Mouse (Mus musculus) cerebellum, adult 9-11 months (tissue): ENCODE results near the gene Dip2c.
A peak's percentile ranks its signal among the peaks of the same experiment; 100 is the strongest.

Source experiments
- DNase-seq: peaks from one replicate; pipeline ENCODE4 v3.0.0; 2022

The Dip2c gene

DNA sequence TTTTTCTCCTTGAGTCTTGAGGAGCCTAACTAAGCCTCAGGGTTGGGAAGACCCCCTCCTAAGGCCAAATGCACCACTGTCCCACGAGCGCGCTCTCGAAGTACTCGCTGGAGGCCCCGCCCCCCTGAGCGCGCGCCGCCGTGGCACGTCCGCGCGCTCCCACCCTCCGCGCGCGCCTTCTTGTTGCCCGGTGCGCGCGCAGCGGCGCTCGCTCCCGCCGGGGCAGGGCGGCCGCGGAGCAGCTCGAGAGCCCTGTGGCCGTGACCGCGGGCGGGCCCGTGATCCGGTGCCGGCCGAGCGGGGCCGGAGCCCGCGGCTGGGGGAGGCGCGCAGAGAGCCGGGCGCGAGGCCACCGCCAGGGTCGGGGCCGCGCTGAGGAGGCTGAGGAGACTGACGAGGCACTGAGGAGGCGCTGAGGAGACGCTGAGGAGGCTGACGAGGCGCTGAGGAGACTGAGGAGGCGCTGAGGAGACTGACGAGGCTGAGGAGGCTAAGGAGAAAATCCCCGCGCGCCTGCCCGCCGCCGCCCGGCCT, at the start of gene Dip2c:
Dip2c (plus strand) TSS at position 207 of the 534 bp plus-strand sequence.
- DNase-seq, result peak; percentile 92

DNA sequence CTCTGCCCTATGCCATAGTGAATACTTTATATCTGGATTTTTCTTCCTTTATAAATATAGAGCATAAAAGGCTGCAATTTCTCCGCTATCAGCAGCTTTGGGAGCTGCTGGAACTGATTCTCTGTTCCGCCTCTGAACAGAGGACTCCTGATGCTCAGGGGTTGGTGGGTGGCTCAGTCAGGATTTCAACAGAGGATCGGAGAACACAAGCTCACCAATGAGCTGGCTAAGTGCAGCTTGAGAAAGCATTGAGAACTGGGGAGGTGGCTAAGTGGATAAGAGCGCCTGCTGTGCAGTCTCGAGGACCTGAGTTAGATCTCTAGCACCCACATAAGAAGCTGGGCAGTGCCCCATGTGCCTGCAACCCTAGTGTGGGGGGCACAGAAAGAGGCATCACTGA, 49.2 kb upstream of the Dip2c start:
- no peak for DNase-seq

DNA sequence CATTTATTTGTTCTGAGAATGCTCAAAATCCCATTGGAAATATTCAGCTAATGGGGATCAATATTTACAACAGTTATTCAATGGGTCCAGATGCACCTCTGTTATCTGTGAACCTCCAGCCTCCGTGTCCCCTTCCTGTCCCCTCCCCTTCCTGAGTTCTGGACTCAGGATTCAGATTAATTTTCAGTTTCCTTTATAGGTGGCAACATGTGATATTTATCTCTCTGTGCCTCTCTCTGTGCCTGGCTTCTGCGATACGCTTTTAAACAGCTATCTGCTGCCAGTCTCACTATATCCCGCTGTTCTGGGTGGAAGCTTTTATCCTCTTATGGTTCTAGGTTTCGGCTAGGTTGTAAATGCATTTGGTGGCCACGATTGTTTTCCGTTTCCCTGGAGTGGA, 38.8 kb upstream of the Dip2c start:
- DNase-seq, result no peak

DNA sequence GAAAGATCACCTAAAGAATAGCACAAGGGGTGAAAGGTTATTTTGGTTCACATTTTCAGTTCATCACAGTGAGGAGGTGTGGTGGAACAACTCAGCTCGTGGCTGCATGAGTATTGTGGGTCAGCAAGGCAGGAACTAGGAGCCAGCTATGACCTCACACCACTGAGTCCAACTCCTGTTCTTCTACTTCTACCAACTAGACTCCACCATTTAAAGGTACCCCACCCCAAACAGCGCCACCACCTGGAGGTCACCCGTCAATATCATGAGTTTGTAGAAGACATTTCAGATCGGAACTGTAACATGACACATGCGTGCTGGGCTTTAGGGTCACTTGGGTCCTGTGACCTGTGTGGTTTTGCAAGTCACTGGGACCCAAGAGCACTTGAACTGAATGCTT, 37.2 kb upstream of the Dip2c start:
- no peak for DNase-seq

DNA sequence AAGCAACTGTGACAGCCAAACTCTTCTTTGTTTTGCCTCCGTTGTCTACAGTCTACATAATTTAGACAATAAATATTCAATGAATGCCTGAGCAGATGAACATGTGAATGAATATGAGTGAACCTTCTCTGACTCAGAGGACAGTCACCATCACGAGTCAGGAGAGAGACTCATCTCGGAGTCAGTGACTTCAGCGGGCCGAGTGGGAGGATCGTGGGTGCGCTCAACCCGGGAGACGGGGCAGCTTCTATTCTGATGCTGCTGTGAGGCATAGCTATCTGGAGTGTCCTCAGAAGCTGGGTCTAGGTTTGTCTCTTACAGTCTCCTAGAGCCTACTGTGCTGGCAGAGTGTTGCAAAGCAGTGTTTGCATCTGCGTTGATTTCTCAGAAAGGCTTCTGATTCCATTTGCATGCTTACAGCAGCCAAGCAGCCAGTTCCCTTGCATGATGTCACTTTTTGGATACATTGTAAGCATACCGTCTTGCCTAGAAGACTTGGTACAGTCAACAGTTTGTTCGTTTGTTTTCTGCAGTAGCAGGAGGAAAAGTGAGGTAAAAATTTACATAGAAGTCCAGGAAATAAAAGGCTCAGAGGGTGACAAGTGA, 36.6 kb upstream of the Dip2c start:
- no peak for DNase-seq

DNA sequence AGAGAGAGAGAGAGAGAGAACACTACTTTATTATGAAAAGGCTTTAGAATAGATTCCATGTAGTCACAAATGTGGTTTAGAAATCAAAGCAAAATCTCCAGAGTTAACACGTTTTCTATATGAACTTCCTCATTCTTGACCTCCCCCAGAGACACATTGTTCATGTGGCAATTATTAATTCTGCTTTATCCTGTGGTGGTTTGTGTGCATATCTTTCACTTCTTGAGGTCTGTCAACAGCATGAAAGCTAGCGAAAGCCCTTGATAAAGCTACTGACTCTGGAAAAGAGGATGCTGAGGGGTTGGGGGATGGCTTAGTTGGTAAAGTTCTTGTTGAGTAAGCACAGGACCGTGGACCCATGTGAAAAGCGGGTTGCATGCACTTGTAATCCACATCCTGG, 14.6 kb upstream of the Dip2c start:
- DNase-seq, result no peak

DNA sequence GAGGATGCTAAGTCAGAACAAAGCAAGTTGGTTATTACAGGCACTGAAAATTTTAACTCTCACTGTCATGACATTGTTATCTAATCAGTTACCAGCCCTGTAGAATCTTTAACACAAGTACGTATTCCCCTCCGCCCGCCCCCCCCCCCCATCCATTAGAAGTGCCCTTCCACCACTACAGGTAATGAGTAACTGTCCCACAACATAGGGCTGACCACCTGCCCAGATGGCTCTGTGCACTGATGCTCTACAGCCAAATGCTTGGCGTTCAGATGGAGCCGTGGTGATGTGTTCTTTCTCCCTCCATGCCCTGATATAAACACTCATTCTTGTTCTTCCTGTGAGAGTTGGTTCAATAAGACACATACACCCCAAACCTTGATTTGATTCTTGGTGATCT, 10.8 kb upstream of the Dip2c start:
- no peak for DNase-seq

DNA sequence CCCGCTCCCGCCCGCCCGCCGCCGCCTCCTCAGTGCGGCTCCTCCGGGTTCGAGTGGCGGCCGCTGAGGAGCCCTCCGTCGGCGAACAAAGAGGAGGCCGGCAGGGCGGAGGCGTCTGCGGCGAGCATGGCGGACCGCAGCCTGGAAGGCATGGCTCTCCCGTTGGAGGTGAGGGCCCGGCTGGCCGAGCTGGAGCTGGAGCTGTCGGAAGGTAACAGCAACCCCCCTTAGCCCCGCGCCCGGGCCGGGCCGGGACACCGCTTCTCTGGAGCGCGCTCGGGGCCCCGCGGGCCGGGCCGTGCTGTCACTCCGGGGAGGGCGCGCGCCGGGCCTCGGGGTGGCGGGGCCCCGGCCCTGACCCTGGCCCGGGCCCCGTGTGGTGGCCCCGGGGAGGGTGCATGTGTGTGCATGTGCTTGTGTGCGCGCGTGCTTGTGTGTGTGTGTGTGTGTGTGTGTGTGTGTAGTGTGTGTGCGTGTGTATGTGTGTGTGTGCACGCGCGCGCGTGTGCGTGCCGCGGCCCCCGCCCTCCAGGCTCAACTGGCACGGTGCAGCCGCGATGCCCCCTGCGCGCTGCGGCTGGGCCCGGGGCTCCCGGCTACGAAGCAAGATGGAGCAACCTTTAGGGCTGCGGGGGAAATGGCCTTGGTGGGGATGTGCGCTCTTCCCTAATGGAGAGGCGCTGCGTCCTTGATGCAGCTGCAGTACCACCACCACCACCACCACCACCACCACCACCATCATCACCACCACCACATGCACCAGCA, 710 bp downstream of the Dip2c start:
- DNase-seq, result peak; percentile 71

DNA sequence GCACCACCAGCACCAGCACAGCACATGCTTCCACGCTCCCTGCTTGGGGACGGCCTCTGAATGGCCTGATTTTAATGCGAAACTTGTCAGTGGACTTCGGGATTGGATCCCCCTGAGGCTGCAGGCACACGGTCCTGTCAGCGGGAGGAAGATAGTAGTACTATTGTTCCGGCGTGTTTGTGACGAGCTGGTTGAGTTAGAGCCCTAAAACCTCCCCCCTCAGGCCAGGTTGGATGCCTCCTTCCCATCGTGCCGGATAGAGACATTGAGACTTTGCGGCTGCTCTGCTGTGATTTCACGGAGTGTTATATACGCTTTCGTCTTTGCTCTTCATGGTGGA, 1.3 kb downstream of the Dip2c start:
- DNase-seq, result peak; percentile 35

DNA sequence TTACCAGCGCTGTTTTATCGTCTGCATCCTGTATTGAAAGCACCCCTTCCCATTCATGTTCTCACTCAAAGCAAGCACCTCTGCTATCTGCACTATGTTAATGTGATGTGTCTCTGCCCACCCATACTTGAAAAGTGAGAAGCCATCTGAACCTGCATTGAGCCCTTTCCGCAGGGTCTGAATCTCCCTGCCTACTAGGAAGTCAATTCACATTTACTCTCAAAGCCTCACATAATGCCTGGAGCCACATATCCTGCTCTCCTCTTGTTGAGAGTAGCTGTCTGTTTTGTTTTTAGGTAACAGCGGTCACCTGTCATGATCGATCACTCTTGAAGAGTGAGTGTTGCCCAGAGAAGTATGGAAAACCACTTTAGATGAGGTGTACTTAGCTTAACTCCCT, 2.3 kb downstream of the Dip2c start:
- DNase-seq, result no peak

DNA sequence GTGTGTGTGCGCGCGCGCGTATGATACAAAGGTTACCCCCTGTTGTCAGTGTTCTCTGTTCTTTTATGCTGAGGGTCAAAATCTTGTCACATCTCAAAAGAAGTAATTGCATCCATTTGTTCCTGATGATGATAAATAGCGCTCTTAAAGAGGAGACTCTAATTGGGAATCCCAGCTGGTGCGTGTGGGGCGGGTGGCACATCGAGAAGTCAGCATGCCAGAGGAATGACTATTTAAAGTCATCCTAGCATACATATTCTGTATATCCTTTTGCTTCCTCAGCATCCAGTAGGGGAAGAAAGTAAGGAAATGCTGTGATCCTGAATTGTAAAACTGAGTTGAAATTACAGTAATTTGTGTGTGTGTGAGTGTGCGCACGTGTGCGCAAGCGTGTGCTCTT, 6.7 kb downstream of the Dip2c start:
- no peak for DNase-seq

DNA sequence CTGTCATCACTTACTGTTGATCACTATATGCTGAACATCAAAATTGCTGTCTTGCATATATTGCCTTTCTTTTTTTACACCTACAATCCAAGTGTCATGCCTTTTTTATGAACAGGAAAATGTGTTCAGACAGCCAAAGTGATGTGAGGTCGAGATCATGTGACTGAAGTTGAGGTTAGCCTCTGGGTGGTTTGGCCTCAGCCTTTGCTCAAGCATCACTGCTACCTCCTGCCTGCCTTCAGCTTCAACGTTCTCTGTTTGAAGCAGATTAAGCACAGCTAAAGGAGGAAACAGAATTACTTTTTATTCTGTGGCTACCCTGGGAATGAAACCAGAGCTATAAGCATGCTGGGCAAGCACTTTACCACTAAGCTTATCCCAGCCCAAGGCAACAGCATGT, 13.6 kb downstream of the Dip2c start:
- DNase-seq, result no peak

DNA sequence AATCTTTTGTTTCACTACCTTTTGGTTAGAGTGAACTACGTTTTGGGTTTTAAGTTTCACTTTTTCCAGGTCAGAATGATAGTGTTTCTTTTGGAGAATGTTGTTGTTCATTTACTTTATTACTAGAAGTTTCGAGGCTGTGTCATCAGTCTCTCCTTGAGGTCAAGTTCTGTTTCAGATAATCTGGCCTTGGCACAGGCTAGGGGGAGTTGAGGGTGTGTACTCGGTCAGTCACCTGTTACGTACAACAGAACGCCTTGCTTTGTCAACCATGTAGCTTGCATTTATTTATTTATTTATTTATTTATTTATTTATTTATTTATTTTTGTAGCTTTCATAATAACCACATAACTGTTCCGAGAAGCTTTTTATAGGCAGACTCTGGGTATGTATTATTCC, 20.0 kb downstream of the Dip2c start:
- DNase-seq, result no peak

DNA sequence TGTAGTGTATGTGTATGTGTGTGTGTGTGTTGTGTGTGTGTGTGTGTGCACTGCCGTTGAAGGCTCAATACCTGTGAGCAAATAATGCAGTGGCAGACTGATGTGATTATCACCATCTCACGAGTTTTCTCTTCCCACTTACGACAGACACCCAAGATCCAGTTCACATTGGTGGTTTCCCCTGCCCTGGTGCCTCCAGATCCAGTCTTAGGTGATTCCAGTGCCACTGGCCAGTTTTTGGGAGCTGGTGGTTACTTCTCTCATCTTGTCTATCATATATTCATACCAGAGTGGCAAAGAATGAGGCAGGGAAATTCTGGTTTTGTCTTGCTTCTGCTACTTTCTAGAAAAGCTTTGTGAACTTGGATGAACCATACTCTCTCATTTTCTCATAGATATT, 20.9 kb downstream of the Dip2c start:
- DNase-seq, result no peak

DNA sequence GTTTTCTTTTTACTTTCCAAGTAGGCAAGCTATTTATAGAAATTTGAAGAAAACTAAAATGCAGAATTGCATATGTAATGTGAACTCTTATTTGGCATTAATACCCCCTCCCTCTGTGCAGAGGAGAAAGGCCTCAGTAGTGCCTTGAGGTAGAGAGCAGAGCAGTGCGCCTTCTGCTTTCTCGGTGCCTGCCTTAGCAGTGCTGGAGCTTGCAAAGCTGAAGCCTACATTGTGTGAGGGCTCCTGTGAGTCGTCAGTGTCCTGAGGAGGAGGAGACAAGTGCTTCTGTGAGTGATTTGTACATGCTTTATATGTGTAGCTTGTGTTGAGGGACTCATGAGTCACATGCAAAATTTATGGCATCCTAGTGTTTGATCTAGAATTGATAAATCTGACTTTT, 21.4 kb downstream of the Dip2c start:
- DNase-seq, result no peak

DNA sequence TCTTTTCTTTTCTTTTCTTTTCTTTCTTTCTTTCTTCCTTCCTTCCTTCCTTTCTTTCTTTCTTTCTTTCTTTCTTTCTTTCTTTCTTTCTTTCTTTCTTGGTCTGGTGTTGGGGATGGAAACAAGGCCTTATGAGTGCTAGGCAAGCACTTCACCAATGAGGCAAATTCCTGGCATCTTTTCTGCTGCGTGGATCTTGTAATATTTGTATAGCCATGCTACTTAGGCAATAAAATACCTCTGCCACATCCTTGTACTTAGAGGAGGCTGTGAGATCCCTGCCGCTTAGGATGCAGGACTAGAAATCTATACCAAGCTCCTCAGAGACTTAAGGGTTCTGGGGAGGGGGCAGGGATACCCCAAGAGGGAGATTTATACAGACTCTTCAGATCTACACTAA, 23.3 kb downstream of the Dip2c start:
- no peak for DNase-seq

DNA sequence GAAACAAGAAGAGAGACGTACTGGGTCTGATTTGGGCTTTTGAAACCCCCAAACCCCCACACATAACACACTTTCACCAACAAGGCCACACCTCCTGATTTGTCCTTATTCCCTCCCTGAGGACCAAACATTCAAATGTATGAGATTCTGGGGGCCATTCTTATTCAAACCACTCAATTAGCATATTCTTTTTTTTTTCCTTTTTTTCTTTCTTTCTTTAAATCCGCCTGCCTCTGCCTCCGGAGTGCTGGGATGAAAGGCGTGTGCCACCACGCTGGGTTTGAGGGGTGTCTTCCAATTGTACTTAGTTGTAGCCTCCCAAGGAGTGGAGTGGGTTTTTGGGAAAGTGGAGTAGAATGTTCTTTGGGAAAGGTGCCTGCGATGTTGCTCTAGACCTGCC, 32.5 kb downstream of the Dip2c start:
- no peak for DNase-seq

DNA sequence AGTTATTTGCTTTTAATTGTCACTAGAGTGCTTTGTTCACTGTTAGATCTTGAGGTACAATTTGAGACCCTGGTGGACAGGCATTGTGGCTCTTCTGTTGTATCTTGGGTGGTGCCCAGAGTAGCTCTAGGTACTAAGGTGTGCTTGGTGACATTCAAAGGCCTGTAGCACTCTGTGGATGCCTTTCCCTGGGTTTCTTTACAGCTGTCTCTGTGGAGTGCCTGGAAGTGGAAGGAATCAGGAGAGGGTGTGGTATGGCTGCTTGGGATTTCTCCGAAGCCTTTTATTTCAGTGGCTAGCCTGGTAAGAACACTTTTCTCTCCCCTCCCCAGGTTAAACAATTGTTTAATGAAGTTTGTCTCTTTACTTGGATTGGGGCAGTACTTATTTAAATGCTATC, 34.5 kb downstream of the Dip2c start:
- DNase-seq, result no peak

DNA sequence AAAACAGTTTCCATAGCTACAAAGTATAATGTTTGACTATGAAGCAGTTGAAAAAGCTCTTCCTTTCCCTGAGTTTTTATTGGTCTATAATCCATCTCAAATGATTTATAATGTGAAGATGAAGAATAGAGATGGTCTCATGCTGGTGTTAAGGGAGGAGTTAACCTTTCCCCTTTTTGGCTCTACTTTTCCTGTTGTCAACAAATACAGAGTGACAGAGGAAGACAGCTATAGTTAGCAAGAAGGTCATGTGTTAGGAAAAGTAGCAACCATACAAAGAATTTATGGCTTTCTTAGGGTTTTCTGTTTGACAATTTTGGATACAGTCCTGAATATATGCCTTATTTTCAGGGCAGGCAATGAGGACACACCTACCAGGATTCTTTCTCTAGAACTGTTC, 36.6 kb downstream of the Dip2c start:
- DNase-seq, result no peak

DNA sequence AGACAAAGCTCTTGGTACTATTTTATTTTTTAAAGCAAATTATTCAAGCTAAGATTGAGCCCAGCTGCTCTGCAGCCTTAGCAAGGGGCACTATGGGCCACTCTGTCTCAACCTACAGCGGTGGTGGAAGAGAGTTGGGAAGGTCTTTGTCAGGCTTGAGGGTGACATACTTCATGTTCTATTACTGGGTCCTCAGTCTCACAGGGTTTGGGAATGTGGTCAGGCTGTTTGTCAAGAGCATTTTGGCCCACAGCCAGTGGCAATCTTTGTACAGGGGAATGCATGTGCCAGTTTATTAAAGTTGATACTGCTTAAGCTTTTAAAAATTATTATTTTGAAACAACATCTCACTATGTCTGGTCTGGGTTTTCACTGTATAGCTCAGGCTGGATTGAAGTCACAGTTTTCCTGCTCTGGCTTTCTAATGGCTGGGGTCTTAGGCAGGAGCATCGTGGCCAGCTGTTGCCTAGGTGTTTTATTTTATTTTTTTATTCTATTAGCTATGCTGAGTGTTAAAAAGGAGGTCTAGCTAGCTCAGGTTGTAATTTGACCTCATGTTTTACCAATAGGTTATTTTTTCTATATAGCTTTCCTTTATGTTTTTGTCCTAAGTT, 37.9 kb downstream of the Dip2c start:
- no peak for DNase-seq

DNA sequence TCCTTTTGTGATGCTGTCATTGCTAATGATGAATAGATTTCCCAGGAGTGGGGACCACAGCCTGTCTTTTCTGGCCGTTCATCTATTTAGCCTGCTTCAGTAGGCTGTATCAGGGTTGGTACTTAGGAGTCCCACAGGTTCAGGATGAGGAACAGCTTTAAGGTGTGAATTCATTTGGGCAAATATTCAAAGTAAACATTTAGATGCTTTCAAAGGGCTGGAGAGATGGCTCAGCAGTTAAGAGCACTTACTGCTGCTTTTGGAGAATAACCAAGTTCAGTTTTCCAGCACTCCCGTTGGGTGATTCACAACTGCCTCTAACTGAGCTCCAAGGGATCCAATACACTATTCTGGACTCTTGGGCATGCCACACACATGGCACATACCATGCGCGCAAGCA, 38.4 kb downstream of the Dip2c start:
- DNase-seq, result no peak

DNA sequence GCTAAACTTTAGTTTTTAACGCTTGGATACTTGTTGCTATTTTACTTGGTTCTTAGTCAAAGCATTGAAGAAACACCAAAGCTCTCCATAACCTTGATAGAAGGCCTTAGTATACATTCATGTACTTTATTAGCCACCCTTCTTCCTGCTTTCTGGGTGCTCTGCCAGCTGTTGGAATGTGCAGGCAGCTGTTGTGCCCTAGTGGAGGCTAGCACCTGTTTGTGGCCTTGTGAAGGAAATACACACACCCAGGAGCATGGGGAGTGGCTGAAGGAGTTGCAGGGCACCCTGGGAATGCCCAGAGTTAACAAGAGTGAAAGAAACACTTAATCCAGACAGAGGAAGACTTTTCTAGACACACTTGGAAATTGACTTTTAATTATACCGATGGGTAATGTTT, 43.4 kb downstream of the Dip2c start:
- DNase-seq, result no peak

DNA sequence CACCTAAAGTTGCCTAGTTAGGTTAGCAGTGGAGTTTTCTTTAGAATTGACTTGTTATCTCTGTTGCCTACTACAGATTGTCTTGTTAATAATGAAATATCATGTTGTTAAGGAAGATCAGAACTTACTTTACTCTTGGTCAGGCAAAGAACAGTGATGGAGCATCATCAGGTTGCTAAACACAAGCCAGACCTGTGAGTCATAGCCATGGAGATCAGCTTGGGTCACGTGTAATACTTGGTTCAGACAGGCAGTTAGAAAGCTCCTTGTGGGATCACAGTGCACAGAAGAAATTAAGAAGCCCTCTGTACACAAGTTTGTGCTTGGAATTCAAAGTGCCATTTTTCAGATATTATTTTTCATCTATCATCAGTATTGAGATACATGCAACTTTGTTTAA, 48.9 kb downstream of the Dip2c start:
- no peak for DNase-seq

DNA sequence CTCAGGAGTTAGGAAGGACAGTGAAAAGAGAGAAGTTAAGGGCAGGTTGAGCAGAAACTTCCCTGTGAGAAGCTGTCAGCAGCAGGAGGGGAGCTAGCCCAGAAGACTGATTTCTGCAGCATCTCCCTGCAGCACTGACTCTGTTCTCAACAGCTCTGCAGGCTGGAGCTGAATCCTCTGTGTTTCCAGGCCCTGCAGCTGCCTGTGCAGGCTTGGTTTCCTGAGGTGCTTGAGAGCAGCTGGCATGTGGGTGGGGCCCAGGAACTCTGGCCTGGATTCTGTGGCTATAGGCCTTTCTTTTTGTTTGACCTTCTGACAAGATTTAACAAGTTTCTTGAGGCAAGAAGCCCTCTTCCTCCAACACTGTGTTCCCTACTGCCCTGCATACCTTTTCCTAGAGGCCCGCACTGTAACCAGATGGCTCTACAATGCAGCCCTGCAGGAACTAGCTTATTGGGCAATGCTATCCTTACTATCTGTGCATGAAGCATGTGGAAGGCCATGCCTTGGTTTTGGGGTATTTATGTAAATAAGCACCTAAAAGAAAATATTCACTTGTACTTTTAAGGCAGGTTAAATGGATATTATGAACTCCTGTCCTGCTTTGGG, 53.1 kb downstream of the Dip2c start:
- DNase-seq, result peak; percentile 6
